Mouse (Mus musculus) bone marrow macrophage, adult 2 months (primary cell): ENCODE results near the gene Mgat2. TPM values are rescaled to one million over a fixed set of nuclear protein-coding genes. Genes with fewer than 3 reads are reported as not detected.

ENCODE experiments used
- H3K27ac ChIP-seq: 2 replicates; pipeline ENCODE4 v1.5.1; 2012; ENCODE audit warnings: low read depth, low read length; ENCODE audit not compliant: insufficient read depth
- H3K4me1 ChIP-seq: 2 replicates; pipeline ENCODE4 v1.6.1; 2012; ENCODE audit warnings: low read length; ENCODE audit not compliant: control insufficient read depth, insufficient read depth
- H3K4me3 ChIP-seq: 2 replicates; pipeline ENCODE4 v1.5.1; 2012; ENCODE audit warnings: mild to moderate bottlenecking, low read length, moderate library complexity; ENCODE audit not compliant: insufficient read depth
- CTCF ChIP-seq: IDR thresholded peaks from 2 replicates; pipeline ENCODE4 v1.5.1; 2012; ENCODE audit warnings: low read depth, mild to moderate bottlenecking, low read length, moderate library complexity
- POLR2A ChIP-seq: IDR thresholded peaks from 2 replicates; pipeline ENCODE4 v1.6.1; 2012; ENCODE audit warnings: mild to moderate bottlenecking, low read depth, low read length, borderline replicate concordance
- polyA plus RNA-seq: library from polyadenylated mRNA; stranded (reverse); fragments of >200 nt; gene quantifications from 2 replicates; pipeline ENCODE4 v1.2.4, GENCODE M21; 2012; ENCODE audit not compliant: missing spikeins, insufficient read depth, insufficient read length

Mgat2 gene
- polyA plus RNA-seq, 1 experiment: 60.4 TPM

DNA sequence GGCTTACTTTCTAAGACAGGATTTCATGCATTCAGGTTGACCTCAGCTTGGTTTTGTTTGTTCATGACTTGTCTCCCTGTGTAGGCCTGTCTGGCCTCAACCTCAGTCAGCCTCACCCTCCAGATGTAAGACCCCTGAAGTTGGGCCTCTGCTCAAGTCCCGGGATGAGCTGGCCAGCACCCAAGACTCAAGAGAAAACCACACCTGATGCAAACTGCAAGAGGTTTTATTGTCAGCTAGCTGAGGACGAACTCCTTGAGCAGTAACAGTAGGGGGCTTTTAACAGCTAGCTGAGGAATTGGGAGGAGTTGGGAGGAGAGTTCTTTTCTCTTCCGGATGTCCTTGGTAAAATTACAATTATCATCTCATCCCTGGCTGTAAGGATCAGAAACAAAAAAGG lies 6.4 kb upstream of the Mgat2 start:
- Histone ChIP-seq H3K4me3 (no peak overlapping the region), H3K27ac (no peak overlapping the region), H3K4me1 (no peaks in the 10 kb centered on the region)
- TF ChIP-seq CTCF: no peak
- TF ChIP-seq POLR2A: no peak

DNA sequence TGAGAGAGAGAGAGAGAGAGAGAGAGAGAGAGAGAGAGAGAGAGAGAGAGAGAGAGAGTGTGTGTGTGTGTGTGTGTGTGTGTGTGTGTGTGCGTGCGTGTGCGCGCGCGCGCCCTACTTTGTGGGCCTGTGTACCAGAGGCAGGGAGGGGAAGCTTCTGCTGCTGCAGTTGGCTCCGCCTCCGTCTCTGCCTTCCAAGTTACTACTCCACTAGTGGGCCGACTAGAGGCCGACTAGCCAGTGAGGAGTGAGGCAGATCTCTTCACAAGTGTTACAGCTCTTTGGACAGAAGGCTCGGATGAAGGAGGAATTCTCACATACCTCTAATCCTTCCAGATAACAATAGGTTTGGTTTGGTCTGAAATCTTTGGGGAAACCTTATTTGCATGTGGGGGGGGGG lies 4.6 kb upstream of the Mgat2 start:
- Histone ChIP-seq H3K4me1 (no peaks in the 10 kb centered on the region), H3K27ac (no peak overlapping the region), H3K4me3 (no peak overlapping the region)
- no peak for TF ChIP-seq POLR2A
- no peak for TF ChIP-seq CTCF

- Histone ChIP-seq H3K4me3 (no peak overlapping the region), H3K27ac (no peak overlapping the region), H3K4me1 (peaks cover under 1% of the 10 kb centered on the region)
- no peak for TF ChIP-seq POLR2A
- no peak for TF ChIP-seq CTCF
Measured at GRCm38 (mm10) chr12:69181800-69182199, 2.2 kb upstream of the Mgat2 start.

- TF ChIP-seq POLR2A (no peak), CTCF (no peak)
- peaks cover 7% of the 10 kb centered on the region for H3K4me1 ChIP-seq
- H3K4me3 ChIP-seq: peak overlapping the region; percentile 96
- H3K27ac ChIP-seq: peak overlapping the region; percentile 80
Measured at GRCm38 (mm10) chr12:69184342-69185295, 662 bp downstream of the Mgat2 start.

DNA sequence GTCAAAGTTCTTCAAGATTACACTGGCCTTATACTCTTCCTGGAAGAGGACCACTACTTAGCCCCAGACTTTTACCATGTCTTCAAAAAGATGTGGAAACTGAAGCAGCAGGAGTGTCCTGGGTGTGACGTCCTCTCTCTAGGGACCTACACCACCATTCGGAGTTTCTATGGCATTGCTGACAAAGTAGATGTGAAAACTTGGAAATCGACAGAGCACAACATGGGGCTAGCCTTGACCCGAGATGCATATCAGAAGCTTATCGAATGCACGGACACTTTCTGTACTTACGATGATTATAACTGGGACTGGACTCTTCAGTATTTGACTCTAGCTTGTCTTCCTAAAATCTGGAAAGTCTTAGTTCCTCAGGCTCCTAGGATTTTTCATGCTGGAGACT lies 1.4 kb downstream of the Mgat2 start:
- Histone ChIP-seq H3K27ac (peak overlapping the region; percentile 80; the same call in 1 of the 2 replicates), H3K4me3 (peak overlapping the region; percentile 96), H3K4me1 (peaks cover 7% of the 10 kb centered on the region)
- no peak for TF ChIP-seq POLR2A
- no peak for TF ChIP-seq CTCF

DNA sequence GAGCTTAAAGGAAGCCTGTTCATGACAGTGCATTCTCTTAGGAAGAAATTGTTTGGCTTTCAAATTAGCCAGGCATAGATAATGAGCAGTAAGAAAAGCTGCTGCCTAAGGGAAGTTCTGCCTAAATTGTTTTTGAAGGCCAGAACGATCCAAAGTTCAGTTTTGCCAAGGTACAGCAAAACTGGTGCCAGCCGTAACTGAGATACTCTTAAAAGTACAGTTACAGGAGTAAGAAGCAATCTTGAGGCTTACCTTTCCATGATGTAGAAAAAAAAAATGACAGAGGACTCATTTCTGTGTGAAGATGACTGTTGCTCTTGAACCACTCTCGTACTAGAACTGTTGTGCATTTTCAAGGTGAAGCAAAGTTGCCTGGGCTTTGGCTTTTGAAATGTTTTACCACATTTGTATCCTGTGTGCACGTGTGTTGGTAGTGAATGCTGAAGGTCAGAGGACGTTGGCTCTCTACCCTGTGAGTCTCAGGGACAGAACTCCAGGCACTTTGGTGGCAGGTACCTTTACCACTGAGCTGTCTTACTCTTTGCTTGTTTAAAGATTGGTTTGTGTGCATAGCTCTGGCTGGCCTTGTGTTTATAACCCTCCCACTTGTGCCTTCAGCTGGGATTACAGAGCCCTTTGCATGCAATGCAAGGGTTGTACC lies 3.0 kb downstream of the Mgat2 start:
- peaks cover 7% of the 10 kb centered on the region for H3K4me1 ChIP-seq
- no peak for TF ChIP-seq CTCF
- TF ChIP-seq POLR2A: no peak
- 0 out of 2 replicates have a peak overlapping the region, but pooled peaks have one; percentile 1 for H3K4me3 ChIP-seq
- no peak overlapping the region for H3K27ac ChIP-seq

GRCm38 (mm10) chr12:69190074-69190473 lies 6.1 kb downstream of the Mgat2 start:
- Histone ChIP-seq H3K27ac (no peak overlapping the region), H3K4me1 (peaks cover 9% of the 10 kb centered on the region), H3K4me3 (no peak overlapping the region)
- TF ChIP-seq CTCF (no peak), POLR2A (no peak)

- Histone ChIP-seq H3K27ac (no peak overlapping the region), H3K4me1 (peaks cover 9% of the 10 kb centered on the region), H3K4me3 (no peak overlapping the region)
- TF ChIP-seq POLR2A: no peak
- no peak for TF ChIP-seq CTCF
Measured at GRCm38 (mm10) chr12:69190522-69190921, 6.6 kb downstream of the Mgat2 start.

DNA sequence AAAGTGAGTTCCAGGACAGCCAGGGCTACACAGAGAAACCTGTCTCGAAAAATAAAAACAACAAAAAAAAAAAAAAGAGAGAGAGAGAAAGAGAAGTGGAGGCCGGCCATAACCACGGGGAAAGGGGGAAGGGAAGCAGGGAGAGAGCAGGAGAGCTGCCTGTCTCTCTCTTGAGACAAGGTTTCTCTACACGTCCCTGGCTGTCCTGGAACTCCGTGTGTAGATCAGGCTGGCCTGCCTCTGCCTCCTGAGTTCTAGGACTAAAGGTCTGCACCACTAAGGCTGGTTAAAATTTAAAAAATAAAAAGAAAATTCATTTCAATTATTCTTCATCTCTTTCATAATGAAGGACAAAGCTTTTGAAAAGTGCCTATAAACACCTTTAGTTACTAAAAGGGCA lies 7.4 kb downstream of the Mgat2 start:
- Histone ChIP-seq H3K4me3 (no peak overlapping the region), H3K4me1 (peaks cover 9% of the 10 kb centered on the region), H3K27ac (no peak overlapping the region)
- TF ChIP-seq POLR2A (no peak), CTCF (no peak)

- no peak overlapping the region for H3K4me3 ChIP-seq
- TF ChIP-seq CTCF (no peak), POLR2A (no peak)
Measured at GRCm38 (mm10) chr12:69192637-69193036, 8.7 kb downstream of the Mgat2 start.

More at GRCm38 (mm10) chr12:69192637-69193036, 8.7 kb downstream of the Mgat2 start:
- no peak overlapping the region for H3K27ac ChIP-seq
- peaks cover 2% of the 10 kb centered on the region; the same call in 1 of the 2 replicates for H3K4me1 ChIP-seq
